Mouse (Mus musculus): ENCODE measurements around the gene Usf3. TPM values are rescaled to one million over a fixed set of nuclear protein-coding genes. Genes with fewer than 3 reads are reported as not detected.

The Usf3 gene
- polyA plus RNA-seq, 1 experiment: 10.9 TPM

DNA sequence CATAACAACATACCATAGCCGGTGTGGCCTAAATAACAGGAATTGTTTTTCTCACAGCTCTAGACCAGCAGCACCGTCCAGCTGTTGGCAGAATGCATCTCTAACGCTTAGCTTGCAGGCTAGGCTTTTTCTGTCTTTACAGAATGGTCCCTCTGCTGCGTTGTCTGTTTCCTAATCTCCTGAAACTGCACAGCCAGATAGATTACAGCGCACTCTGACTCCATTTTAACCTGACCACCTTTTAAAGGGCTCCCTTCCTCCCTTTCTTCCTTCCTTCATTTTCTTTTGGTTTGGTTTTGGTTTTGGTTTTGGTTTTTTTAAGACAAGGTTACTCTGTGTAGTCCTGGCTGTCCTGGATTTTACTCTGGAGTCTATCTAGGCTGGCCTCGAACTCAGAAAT lies 17.0 kb downstream of the Usf3 start:
- DNase-seq: no peak
- 78% methylated on average over 6 of the region's 6 CpGs for WGBS
- H3K4me3 ChIP-seq (replicated peaks; ENCODE audit: extremely low read depth, low read depth, low read length): no peak overlapping the region
- peaks cover 4% of the 10 kb centered on the region for H3K4me1 ChIP-seq (ENCODE audit: control insufficient read depth, insufficient read depth, low read length)
- TF ChIP-seq CTCF (IDR thresholded peaks at IDR 0.05; ENCODE audit: insufficient read depth, low read length): no peak
- no peak for TF ChIP-seq POLR2A (IDR thresholded peaks at IDR 0.05; ENCODE audit: borderline replicate concordance, extremely low read depth, low read depth, low read length)

DNA sequence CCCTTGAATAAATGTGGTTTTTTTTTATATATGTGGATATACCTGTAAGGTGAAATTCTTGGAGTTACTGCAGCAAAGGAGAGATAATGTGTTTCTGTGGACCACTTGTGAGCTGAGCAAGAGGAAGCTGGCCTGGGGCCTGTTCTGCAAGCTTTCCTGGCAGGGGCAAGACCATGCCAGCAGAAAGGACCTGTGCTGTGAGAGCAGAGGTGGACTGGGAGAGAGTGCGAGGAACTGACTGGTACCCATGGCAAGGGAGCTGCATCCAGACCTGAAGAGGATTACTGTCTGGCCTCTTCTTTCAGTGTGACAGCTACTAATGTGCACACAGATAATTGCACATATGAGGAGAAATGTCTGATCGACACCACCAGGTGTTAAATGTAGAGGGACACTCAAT lies 17.9 kb downstream of the Usf3 start:
- WGBS: 81% methylated on average over 2 of the region's 2 CpGs
- no peak for TF ChIP-seq CTCF (IDR thresholded peaks at IDR 0.05; ENCODE audit: insufficient read depth, low read length)
- no peak for TF ChIP-seq POLR2A (IDR thresholded peaks at IDR 0.05; ENCODE audit: borderline replicate concordance, extremely low read depth, low read depth, low read length)
- no peak for DNase-seq
- peaks cover 4% of the 10 kb centered on the region for H3K4me1 ChIP-seq (ENCODE audit: control insufficient read depth, insufficient read depth, low read length)
- H3K4me3 ChIP-seq (replicated peaks; ENCODE audit: extremely low read depth, low read depth, low read length): no peak overlapping the region

DNA sequence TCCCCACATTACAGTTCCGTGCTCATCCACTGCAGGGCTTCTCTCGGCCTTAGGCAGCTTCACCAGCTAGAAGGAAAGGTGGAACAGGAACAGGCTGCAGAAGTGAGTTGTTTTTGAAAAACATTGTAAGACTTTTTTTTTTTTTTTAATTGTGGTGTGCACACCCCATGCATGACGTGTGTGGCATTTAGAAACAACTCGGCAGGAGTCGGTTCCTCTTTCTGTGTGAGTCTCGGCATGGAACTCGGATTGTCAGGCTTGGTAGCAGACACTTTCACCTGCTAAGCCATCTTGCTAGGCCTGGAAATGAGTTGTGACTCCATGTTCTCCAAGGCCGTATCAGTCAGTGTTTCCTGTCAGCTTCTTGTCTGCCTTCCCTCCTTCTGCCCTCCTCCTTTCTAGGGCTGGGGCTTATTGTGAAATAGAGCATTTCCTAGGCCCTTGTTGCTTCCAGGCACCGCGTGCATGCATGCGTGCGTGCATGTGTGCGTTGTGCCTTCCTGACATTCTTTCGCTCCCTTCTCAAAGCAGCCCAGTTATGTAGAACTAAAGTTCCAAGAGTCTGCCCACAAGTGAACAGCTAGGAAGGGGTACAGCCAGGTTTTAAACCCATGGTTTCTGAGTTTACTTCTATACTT lies 26.1 kb downstream of the Usf3 start:
- no peak for DNase-seq
- Histone ChIP-seq H3K4me1 (ENCODE audit: control insufficient read depth, insufficient read depth, low read length) (no peaks in the 10 kb centered on the region; the same call in 1 of the 2 replicates), H3K4me3 (replicated peaks; ENCODE audit: extremely low read depth, low read depth, low read length) (no peak overlapping the region)
- WGBS: 83% methylated on average over 14 of the region's 14 CpGs
- TF ChIP-seq CTCF (IDR thresholded peaks at IDR 0.05; ENCODE audit: insufficient read depth, low read length) (no peak), POLR2A (IDR thresholded peaks at IDR 0.05; ENCODE audit: borderline replicate concordance, extremely low read depth, low read depth, low read length) (no peak)

DNA sequence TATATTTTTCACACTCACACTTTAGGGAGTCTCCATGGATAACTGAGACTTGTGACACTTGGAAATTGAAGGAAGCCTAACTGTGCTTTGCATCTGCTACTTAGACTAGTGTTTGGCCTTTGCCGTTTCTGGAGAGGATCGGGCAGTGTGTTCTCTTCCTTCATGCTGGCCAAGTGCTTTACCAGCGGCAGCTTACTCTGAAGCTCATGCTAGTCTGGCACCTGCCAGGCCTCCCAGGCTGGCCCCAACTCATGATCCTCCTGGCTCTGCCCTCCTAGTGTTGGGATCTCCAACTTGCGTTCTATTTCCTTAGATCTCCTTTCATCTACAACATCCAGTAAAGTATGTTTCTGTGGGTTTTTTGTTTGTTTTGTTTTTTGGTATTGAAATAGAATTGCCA lies 27.1 kb downstream of the Usf3 start:
- TF ChIP-seq POLR2A (IDR thresholded peaks at IDR 0.05; ENCODE audit: borderline replicate concordance, extremely low read depth, low read depth, low read length) (no peak), CTCF (IDR thresholded peaks at IDR 0.05; ENCODE audit: insufficient read depth, low read length) (no peak)
- DNase-seq: no peak
- WGBS: 85% methylated on average over 4 of the region's 4 CpGs
- H3K4me3 ChIP-seq (replicated peaks; ENCODE audit: extremely low read depth, low read depth, low read length): no peak overlapping the region
- no peaks in the 10 kb centered on the region; the same call in 1 of the 2 replicates for H3K4me1 ChIP-seq (ENCODE audit: control insufficient read depth, insufficient read depth, low read length)

DNA sequence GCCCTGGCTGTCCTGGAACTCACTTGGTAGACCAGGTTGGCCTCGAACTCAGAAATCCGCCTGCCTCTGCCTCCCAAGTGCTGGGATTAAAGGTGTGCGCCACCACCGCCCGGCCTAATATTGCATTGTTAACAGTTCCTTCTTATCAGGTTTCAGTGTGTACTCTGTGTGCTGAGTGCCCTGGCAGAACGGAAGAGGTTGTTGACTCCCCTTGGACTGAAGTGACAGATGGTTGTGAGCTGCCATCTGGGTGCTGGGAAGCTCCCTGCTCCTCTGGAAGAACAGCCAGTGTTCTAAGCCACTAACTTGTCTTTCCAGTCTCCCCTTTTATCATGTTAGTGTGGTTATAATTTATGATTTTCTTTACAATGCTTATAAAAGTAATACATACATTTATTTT lies 31.3 kb downstream of the Usf3 start:
- WGBS: 60% methylated on average over 6 of the region's 6 CpGs
- TF ChIP-seq POLR2A (IDR thresholded peaks at IDR 0.05; ENCODE audit: borderline replicate concordance, extremely low read depth, low read depth, low read length) (no peak), CTCF (IDR thresholded peaks at IDR 0.05; ENCODE audit: insufficient read depth, low read length) (no peak)
- DNase-seq: no peak

DNA sequence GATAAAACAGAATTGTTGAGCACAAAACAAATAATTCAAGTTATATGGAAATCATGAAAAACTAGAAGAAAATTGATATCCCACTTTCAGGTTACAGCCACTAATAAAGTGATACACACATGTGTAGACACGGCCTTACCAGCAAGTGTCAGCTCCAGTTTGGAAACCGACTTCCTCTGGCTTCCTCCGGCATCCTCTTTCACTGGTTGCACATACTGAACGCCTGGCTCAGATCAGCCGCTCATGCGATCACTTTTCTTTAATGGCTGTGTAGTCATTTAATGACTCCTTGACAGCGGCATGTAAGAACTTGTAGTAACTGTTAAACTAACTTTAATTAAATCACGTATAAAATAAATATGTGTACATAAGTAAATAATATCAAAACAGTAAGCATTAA lies 32.9 kb downstream of the Usf3 start:
- TF ChIP-seq CTCF (IDR thresholded peaks at IDR 0.05; ENCODE audit: insufficient read depth, low read length) (no peak), POLR2A (IDR thresholded peaks at IDR 0.05; ENCODE audit: borderline replicate concordance, extremely low read depth, low read depth, low read length) (no peak)
- Histone ChIP-seq H3K4me3 (replicated peaks; ENCODE audit: extremely low read depth, low read depth, low read length) (no peak overlapping the region), H3K4me1 (ENCODE audit: control insufficient read depth, insufficient read depth, low read length) (no peaks in the 10 kb centered on the region)
- 85% methylated on average over 8 of the region's 8 CpGs for WGBS
- DNase-seq: no peak

More for the DNA sequence above, 31.3 kb downstream of the Usf3 start:
- Histone ChIP-seq H3K4me1 (ENCODE audit: control insufficient read depth, insufficient read depth, low read length) (no peaks in the 10 kb centered on the region), H3K4me3 (replicated peaks; ENCODE audit: extremely low read depth, low read depth, low read length) (no peak overlapping the region)

DNA sequence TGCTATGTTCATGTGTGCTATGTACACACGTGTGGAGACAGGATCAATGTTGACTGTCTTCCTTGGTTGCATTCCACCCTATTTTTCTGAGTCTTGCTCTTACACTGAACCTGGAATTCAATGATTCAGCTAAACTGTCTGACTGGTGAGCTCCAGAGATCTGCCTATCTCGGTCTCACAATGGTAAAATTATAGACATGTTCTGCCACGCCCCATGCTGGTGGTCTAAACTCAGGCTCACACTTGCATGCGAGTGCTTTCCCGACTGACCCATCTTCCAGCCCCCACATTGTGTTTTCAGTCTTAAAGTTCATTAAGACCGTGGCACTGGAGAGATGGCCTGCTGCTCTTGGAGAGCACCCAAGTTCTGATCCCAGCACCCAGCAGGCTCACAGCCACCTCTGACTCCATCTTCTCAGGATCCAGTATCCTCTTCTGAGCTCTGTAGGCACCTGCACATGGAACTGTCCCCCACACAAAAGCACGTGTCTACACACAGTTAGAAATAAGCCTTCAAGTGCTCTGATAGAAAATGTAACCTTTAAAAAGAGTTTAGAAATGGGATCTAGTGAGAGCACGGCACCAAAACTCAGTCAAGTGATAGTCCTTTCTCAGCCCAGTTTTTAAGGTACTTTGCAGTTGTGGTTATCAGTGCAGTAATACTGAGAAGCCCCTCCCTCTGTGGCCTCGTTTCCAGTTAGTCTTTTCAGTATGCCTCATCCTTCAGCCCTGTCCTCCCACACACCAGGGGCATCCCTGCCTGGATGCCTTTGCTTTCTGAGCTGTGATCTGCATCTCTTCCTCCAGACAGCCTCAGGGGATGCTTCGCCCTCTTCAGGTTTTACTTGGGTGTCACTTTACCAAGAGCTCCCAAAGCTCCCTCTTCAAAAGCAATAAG lies 37.4 kb downstream of the Usf3 start:
- WGBS: 78% methylated on average over 10 of the region's 10 CpGs
- Histone ChIP-seq H3K4me1 (ENCODE audit: control insufficient read depth, insufficient read depth, low read length) (no peaks in the 10 kb centered on the region), H3K4me3 (replicated peaks; ENCODE audit: extremely low read depth, low read depth, low read length) (no peak overlapping the region)
- no peak for DNase-seq
- TF ChIP-seq CTCF (IDR thresholded peaks at IDR 0.05; ENCODE audit: insufficient read depth, low read length): no peak
- no peak for TF ChIP-seq POLR2A (IDR thresholded peaks at IDR 0.05; ENCODE audit: borderline replicate concordance, extremely low read depth, low read depth, low read length)

DNA sequence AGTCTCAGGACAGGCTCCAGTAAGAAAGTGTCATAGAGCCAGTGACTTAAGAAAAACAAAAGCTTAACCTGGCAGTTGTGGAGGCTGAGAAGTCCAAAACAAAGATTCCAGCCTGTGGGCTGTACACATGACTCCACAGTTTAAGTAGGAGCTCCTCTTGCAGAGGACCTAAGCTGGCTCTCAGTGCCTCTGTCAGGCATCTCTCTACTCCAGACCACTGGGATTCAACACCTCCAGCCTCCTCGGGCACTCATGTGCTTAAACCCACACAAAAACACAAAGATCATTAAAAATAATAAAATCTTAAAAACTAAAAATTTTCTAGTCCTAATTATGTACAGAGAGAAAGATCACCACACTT lies 38.0 kb downstream of the Usf3 start:
- TF ChIP-seq POLR2A (IDR thresholded peaks at IDR 0.05; ENCODE audit: borderline replicate concordance, extremely low read depth, low read depth, low read length): no peak
- no peak for TF ChIP-seq CTCF (IDR thresholded peaks at IDR 0.05; ENCODE audit: insufficient read depth, low read length)
- no peak overlapping the region for H3K4me3 ChIP-seq (replicated peaks; ENCODE audit: extremely low read depth, low read depth, low read length)
- no peaks in the 10 kb centered on the region for H3K4me1 ChIP-seq (ENCODE audit: control insufficient read depth, insufficient read depth, low read length)
- WGBS: 94% methylated on average over 1 of the region's 1 CpGs
- DNase-seq: no peak

DNA sequence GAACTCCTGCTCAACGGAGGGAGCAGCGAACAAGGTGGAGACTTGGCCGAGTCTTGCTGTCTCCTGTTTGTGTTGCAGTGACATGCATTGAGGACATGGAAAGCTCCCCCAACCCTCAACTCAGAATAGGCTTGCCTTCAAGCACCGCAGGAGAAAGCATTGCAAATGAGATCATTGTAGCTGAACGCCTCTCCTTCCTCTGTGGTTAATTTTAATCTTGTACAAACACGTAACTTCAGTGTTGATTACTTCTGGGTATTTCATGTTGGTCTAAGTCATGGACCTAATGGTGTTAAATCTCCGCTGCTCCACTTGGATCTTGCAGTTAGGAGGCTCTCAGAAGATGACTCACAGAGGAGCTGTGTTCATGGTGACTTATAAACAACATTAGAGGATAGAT lies 39.7 kb downstream of the Usf3 start:
- Histone ChIP-seq H3K4me3 (replicated peaks; ENCODE audit: extremely low read depth, low read depth, low read length) (no peak overlapping the region), H3K4me1 (ENCODE audit: control insufficient read depth, insufficient read depth, low read length) (no peaks in the 10 kb centered on the region)
- DNase-seq: no peak
- TF ChIP-seq POLR2A (IDR thresholded peaks at IDR 0.05; ENCODE audit: borderline replicate concordance, extremely low read depth, low read depth, low read length): no peak
- 91% methylated on average over 7 of the region's 7 CpGs for WGBS

DNA sequence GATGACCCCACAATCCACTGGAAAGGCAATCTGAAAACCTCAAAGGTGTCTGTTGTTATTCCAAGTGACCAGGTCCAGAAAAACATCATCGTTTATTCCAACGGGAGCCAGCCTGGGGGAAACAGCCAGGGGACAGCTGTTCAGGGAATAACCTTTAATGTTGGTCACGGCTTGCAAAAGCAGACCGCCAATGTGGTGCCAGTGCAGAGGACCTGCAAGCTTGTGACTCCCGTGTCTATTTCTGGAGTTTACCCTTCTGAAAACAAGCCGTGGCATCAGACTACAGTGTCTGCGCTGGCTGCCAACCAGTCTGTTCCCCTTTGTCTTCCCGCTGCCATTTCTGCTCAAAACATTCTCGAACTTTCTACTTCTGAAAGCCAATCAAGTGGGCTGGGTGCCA lies 42.5 kb downstream of the Usf3 start:
- Histone ChIP-seq H3K4me3 (replicated peaks; ENCODE audit: extremely low read depth, low read depth, low read length) (no peak overlapping the region), H3K4me1 (ENCODE audit: control insufficient read depth, insufficient read depth, low read length) (no peaks in the 10 kb centered on the region)
- 90% methylated on average over 9 of the region's 9 CpGs for WGBS
- TF ChIP-seq POLR2A (IDR thresholded peaks at IDR 0.05; ENCODE audit: borderline replicate concordance, extremely low read depth, low read depth, low read length) (no peak), CTCF (IDR thresholded peaks at IDR 0.05; ENCODE audit: insufficient read depth, low read length) (no peak)
- no peak for DNase-seq

All from lung, adult 2 months (tissue).